Mouse (Mus musculus) embryonic fibroblast, embryonic 13.5 days (primary cell): ENCODE results near the gene Cfap77.

Source experiments
- CTCF ChIP-seq: IDR thresholded peaks from 2 replicates; pipeline ENCODE4 v1.5.1; 2011; ENCODE audit warnings: mild to moderate bottlenecking, control low read depth, low read length, moderate library complexity, borderline replicate concordance; ENCODE audit not compliant: insufficient read depth
- POLR2A ChIP-seq: IDR thresholded peaks from 2 replicates; pipeline ENCODE4 v1.6.1; 2011; ENCODE audit warnings: low read depth, mild to moderate bottlenecking, control low read depth, low read length, moderate library complexity

DNA sequence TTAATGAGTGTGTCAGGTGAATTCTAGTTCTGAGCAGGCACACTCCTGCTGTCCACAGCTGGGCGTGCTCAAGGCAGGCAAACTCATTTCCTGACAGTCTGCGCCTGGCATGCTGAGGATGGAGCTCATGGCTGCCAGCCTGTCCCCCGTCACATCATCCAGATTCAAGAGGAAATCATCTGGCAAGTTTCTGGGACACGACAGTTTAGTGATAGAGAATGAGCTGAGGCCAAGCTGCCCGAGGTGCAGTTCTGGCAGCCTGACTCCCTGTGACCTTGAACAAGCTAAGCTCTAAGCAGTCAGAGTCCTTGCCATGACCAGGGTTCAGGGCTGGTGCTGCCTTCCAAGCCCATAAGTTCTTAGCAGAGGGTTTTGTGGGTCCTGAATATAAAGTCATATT lies 56.6 kb downstream of the Cfap77 start:
- TF ChIP-seq POLR2A = no peak
- no peak for TF ChIP-seq CTCF
